Mouse (Mus musculus) midbrain, embryonic 16.5 days (tissue): ENCODE data around the gene Rock2. TPM values are rescaled to one million over a fixed set of nuclear protein-coding genes. Genes with fewer than 3 reads are reported as not detected.

Experiments
- ATAC-seq: fragments of 200-750 bp; cut with Nextera tagmentation; 2 replicates; pipeline ENCODE4 v1.8.0; 2017; ENCODE audit warnings: moderate TSS enrichment
- H3K27ac ChIP-seq: fragments of 300-500 bp; sonication (generic); 2 replicates; pipeline ENCODE4 v1.5.1; 2014; ENCODE audit warnings: mild to moderate bottlenecking, low read length, mixed read lengths
- H3K27me3 ChIP-seq: fragments of 300-500 bp; sonication (generic); 2 replicates; pipeline ENCODE4 v1.6.1; 2014; ENCODE audit warnings: low read depth, low read length, mixed read lengths; ENCODE audit not compliant: control insufficient read depth, insufficient read depth
- H3K36me3 ChIP-seq: fragments of 300-500 bp; sonication (generic); 2 replicates; pipeline ENCODE4 v1.6.1; 2014; ENCODE audit warnings: mild to moderate bottlenecking, low read length, moderate library complexity, mixed read lengths; ENCODE audit not compliant: control insufficient read depth, insufficient read depth
- H3K4me1 ChIP-seq: fragments of 300-500 bp; sonication (generic); 2 replicates; pipeline ENCODE4 v1.6.1; 2014; ENCODE audit warnings: mild to moderate bottlenecking, low read length, mixed read lengths; ENCODE audit not compliant: control insufficient read depth, insufficient read depth
- H3K4me2 ChIP-seq: fragments of 300-500 bp; sonication (generic); 2 replicates; pipeline ENCODE4 v1.6.1; 2014; ENCODE audit warnings: mild to moderate bottlenecking, low read length, mixed read lengths
- H3K4me3 ChIP-seq: fragments of 300-500 bp; sonication (generic); 2 replicates; pipeline ENCODE4 v1.5.1; 2014; ENCODE audit warnings: low read depth, mild to moderate bottlenecking, low read length, moderate library complexity, mixed read lengths
- H3K9ac ChIP-seq: fragments of 300-500 bp; sonication (generic); 2 replicates; pipeline ENCODE4 v1.6.1; 2014; ENCODE audit warnings: low read depth, low read length, mixed read lengths
- H3K9me3 ChIP-seq: fragments of 300-500 bp; sonication (generic); replicated peaks from 2 replicates; pipeline ENCODE4 v1.6.1; 2014; ENCODE audit warnings: mild to moderate bottlenecking, low read length, mixed read lengths; ENCODE audit not compliant: control insufficient read depth, poor library complexity, severe bottlenecking
- WGBS: fragments of 180-500 bp; shearing (Covaris S2); extraction: QIAGEN DNeasy Blood & Tissue Kit; methylation state at CpG from one replicate; pipeline ENCODE4 v1.1.7; 2014; 5-methylcytosine and 5-hydroxymethylcytosine counted together
- polyA plus RNA-seq: library from polyadenylated mRNA; unstranded; fragments of >200 nt; fragmentation: Nextera tagmentation; extraction: Ambion mirVana; gene quantifications from 2 replicates; pipeline ENCODE4 v1.2.1, GENCODE M21; 2015

Gene Rock2
- polyA plus RNA-seq, 1 experiment from 2014 or later: 12.5 TPM

GRCm38 (mm10) chr12:16907282-16907846, 12.7 kb downstream of the Rock2 start:
- H3K27me3 ChIP-seq: no peaks in the 10 kb centered on the region
- H3K4me3 ChIP-seq: no peak overlapping the region
- no peaks in the 10 kb centered on the region for H3K9me3 ChIP-seq
- no peaks in the 10 kb centered on the region for H3K36me3 ChIP-seq
- H3K27ac ChIP-seq: no peak overlapping the region
- WGBS: 94% methylated on average over 1 of the region's 1 CpGs
- no peak for ATAC-seq
- no peak overlapping the region for H3K4me2 ChIP-seq
- no peaks in the 10 kb centered on the region for H3K4me1 ChIP-seq
- no peak overlapping the region for H3K9ac ChIP-seq

- Histone ChIP-seq H3K27me3 (no peaks in the 10 kb centered on the region), H3K9me3 (no peaks in the 10 kb centered on the region), H3K36me3 (no peaks in the 10 kb centered on the region), H3K4me2 (no peak overlapping the region), H3K4me1 (no peaks in the 10 kb centered on the region), H3K9ac (no peak overlapping the region), H3K4me3 (no peak overlapping the region), H3K27ac (no peak overlapping the region)
- WGBS: 100% methylated on average over 1 of the region's 1 CpGs
- ATAC-seq: no peak
Observed at GRCm38 (mm10) chr12:16907953-16908648, 13.4 kb downstream of the Rock2 start.

- Histone ChIP-seq H3K4me2 (no peak overlapping the region), H3K9ac (no peak overlapping the region), H3K27me3 (no peaks in the 10 kb centered on the region), H3K9me3 (no peaks in the 10 kb centered on the region), H3K4me3 (no peak overlapping the region), H3K4me1 (no peaks in the 10 kb centered on the region), H3K27ac (no peak overlapping the region), H3K36me3 (no peaks in the 10 kb centered on the region)
- 46% methylated on average over 2 of the region's 3 CpGs for WGBS
- no peak for ATAC-seq
Observed at GRCm38 (mm10) chr12:16911524-16911923, 16.8 kb downstream of the Rock2 start.

- WGBS: 97% methylated on average over 3 of the region's 3 CpGs
- ATAC-seq: no peak
Observed at GRCm38 (mm10) chr12:16912600-16912999, 17.9 kb downstream of the Rock2 start.

GRCm38 (mm10) chr12:16920186-16920860, 25.6 kb downstream of the Rock2 start:
- Histone ChIP-seq H3K4me1 (no peaks in the 10 kb centered on the region), H3K4me3 (no peak overlapping the region), H3K4me2 (no peak overlapping the region), H3K27ac (no peak overlapping the region), H3K27me3 (no peaks in the 10 kb centered on the region), H3K9ac (no peak overlapping the region), H3K36me3 (no peaks in the 10 kb centered on the region), H3K9me3 (no peaks in the 10 kb centered on the region)
- ATAC-seq: no peak

More at GRCm38 (mm10) chr12:16912600-16912999, 17.9 kb downstream of the Rock2 start:
- Histone ChIP-seq H3K4me2 (no peak overlapping the region), H3K9me3 (no peaks in the 10 kb centered on the region), H3K9ac (no peak overlapping the region), H3K36me3 (no peaks in the 10 kb centered on the region), H3K4me1 (no peaks in the 10 kb centered on the region), H3K27me3 (no peaks in the 10 kb centered on the region), H3K4me3 (no peak overlapping the region), H3K27ac (no peak overlapping the region)

- Histone ChIP-seq H3K9me3 (no peaks in the 10 kb centered on the region), H3K4me3 (no peak overlapping the region), H3K9ac (no peak overlapping the region), H3K36me3 (0 out of 2 replicates have a peak, but pooled peaks cover 2% of the 10 kb centered on the region), H3K27ac (no peak overlapping the region), H3K4me2 (no peak overlapping the region), H3K27me3 (no peaks in the 10 kb centered on the region), H3K4me1 (no peaks in the 10 kb centered on the region)
- no peak for ATAC-seq
- 89% methylated on average over 2 of the region's 2 CpGs for WGBS
Observed at GRCm38 (mm10) chr12:16927889-16928288, 33.2 kb downstream of the Rock2 start.

- 83% methylated on average over 1 of the region's 1 CpGs for WGBS
Observed at GRCm38 (mm10) chr12:16934423-16934822, 39.7 kb downstream of the Rock2 start.

GRCm38 (mm10) chr12:16941976-16942375, 47.3 kb downstream of the Rock2 start:
- Histone ChIP-seq H3K36me3 (no peaks in the 10 kb centered on the region), H3K9ac (no peak overlapping the region), H3K4me1 (no peaks in the 10 kb centered on the region), H3K27me3 (no peaks in the 10 kb centered on the region), H3K9me3 (no peaks in the 10 kb centered on the region), H3K27ac (no peak overlapping the region), H3K4me2 (no peak overlapping the region), H3K4me3 (no peak overlapping the region)
- ATAC-seq: no peak
- 71% methylated on average over 3 of the region's 3 CpGs for WGBS

More at GRCm38 (mm10) chr12:16934423-16934822, 39.7 kb downstream of the Rock2 start:
- Histone ChIP-seq H3K9ac (no peak overlapping the region), H3K27me3 (no peaks in the 10 kb centered on the region), H3K4me1 (no peaks in the 10 kb centered on the region), H3K36me3 (no peaks in the 10 kb centered on the region), H3K4me3 (no peak overlapping the region), H3K4me2 (no peak overlapping the region), H3K9me3 (no peaks in the 10 kb centered on the region), H3K27ac (no peak overlapping the region)
- no peak for ATAC-seq

GRCm38 (mm10) chr12:16948239-16948638, 53.5 kb downstream of the Rock2 start:
- Histone ChIP-seq H3K36me3 (no peaks in the 10 kb centered on the region), H3K4me3 (no peak overlapping the region), H3K27ac (no peak overlapping the region), H3K4me2 (no peak overlapping the region), H3K9ac (no peak overlapping the region), H3K27me3 (no peaks in the 10 kb centered on the region), H3K9me3 (no peaks in the 10 kb centered on the region), H3K4me1 (no peaks in the 10 kb centered on the region)
- no peak for ATAC-seq
- WGBS: 92% methylated on average over 6 of the region's 6 CpGs
